Mouse (Mus musculus) retina, adult 2 months (tissue): ENCODE results near the gene Csnk1g2.

Experiments used
- DNase-seq: peaks from one replicate; pipeline ENCODE4 v3.0.0-alpha.2; 2012; ENCODE audit warnings: low read depth, low spot score

Gene Csnk1g2

DNA sequence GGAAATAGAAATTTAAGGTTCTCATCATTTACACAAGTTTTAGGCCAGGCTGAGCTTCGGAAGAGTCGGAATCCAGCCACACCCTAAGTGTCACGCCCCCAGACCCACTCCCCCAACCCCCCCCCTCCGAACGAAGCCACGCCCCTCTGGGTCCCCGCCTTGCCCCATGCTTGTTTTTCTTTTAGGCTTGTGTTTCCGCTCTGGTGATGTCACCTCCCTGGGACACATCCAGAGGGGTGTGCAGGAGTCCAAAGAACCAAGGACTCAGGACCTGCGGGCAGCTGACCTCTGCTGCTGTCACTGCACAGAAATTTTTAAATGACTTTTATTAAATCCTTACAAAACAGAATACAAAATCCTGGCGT lies 42.4 kb downstream of the Csnk1g2 start:
- no peak for DNase-seq

DNA sequence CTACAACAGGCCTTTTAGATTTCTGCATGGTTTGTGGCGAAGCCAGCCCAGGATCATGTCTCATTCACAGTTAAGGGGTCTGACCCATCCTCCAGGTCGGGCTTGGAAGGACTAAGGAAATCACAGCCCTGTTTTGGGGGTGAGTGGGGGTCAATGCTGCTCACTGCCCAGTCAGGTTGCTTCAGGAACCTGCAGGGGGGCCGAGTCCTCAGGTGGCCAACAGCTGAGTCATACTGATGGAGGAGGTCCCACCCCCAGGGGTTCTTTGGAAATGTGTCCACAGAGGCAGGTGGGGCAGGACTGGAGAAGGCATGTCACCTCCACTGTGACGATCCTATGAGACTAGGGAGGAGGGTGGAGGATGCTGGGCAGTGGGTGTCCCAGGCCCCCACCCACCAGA lies 42.8 kb downstream of the Csnk1g2 start:
- DNase-seq, result no peak

DNA sequence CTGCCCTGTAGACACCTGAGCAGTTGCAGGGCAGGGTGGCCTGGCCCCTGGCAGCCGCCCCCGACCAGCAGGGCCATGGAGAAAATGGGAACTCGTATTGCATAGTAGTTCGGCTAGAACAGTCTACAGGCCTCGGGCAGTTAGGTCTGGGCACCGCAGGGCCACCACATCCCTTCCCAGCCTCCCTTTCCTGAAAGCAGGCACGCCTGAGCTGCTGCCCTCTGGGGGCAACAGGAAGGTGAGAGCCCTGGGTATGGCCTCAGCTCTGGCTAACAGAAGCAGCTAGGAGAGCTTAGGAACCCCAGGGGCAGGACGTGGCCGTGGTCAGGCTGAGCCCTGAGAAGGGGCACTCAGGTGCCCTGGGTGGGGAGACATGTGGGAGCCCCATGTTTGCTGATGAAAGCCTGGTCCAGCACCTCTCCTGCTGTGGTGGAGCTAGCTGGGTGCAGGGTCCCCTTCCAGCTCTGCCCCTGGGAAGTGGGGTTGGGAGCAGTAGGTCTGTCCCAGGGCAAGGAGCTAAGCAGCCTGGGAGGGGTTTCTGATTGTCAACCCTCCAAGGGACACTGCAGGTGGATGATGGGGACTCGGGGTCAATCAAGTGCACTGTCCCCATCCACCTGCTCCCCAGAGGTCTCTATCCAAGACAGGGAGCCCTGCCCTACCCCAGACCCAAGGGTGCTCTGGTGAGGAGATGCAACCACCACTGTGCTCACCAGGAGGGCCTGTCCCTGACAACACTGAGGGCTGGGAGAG lies 43.5 kb downstream of the Csnk1g2 start:
- DNase-seq, result no peak

DNA sequence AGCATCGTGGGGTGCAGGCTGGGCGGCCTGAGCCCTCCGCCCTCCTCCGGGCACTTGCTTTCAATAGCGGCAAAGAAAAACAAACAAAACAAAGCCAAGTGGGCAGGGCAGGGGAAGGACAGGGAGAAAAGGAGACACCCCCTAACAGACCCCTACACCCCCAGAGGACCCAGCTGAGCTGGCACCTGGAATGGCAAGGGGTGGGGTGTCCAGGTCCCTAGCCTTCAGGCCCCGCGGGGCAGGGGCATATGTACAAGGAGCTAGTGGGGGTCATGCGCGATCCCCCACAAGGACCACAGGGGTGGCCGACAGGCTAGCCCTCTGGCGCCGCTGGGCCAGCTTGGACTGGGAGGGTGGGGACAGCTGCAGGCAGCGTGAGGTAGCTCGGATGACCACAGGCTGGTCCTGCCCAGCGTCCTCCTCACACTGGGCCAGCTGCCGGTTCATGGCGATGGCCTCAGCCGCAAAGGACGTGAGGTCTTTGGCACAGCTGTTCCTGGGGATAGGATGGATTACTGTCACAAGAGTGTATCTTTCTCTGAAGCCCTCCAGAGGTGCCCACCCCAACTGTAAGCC lies 44.3 kb downstream of the Csnk1g2 start:
- no peak for DNase-seq

DNA sequence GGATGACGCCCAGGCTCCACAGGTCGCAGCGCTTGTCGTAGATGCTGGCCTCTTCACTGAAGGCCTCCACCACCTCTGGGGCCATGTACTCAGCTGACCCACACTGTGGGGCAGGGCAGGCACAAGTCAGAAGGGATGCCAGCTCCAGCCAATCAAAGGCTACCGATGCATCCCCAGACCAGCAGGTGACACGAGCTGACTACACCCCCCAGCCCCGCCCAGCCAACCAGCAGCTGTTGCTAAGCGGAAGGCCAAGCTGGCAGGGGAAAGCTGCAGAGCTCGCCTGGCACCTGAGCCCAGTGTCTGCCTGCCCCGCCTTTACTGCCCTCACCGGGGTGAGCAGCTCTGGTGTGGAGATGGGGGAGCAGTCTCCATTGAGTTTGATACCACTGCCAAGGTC lies 46.0 kb downstream of the Csnk1g2 start:
- no peak for DNase-seq

DNA sequence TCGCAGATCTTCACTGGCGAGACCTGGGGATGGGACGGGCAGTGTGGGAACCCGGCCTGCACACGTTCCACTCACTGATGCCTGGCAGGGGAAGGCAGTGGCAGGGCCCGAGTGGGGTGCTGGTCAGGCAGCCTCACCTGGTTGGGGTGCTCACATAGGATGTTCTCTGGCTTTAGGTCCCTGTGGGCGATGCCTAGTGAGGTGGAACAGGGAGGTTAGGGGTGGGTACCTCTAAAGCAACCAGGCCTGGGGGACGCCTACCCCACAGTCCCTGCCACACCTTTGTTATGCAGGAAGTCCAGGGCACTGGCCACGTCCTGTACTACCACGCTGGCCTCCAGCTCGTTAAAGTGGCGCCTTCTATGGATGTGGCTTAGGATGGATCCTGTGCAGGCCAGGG lies 46.4 kb downstream of the Csnk1g2 start:
- DNase-seq, result no peak

DNA sequence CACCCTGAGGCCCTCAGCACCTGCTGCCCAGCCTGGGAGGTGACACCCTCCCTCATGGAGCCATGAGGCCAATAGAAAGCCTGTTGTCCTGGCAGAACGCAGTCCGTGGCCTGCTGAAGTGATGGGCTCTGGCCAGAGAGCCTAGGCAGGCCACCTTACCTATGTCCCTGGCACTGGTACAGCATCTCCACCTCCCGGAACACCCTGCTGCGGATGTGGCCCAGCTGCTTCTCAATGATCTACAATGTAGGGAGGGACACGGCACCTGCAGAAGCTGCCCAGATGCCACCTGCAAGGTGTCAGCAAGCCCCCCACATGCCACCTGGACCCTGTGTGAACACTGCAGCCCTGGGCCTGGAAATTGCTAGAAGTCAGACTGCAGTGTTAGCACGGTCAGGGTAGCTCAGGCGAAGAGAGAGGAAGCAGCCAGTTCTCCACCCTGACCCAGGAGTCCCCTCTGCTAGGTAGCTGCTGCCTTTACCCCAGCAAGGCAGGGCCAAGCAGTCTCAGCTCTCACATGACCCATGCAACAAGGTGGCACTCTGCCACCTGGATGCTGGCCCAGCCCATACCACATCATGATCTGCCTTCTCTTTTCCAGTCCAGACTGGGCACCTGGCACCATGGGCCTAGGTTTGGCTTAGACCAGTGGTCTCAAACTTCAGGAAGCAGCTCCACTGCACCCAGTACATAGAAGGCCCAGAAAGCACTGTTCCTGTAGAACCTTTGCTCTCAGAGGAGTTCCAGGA lies 47.3 kb downstream of the Csnk1g2 start:
- DNase-seq, result no peak

DNA sequence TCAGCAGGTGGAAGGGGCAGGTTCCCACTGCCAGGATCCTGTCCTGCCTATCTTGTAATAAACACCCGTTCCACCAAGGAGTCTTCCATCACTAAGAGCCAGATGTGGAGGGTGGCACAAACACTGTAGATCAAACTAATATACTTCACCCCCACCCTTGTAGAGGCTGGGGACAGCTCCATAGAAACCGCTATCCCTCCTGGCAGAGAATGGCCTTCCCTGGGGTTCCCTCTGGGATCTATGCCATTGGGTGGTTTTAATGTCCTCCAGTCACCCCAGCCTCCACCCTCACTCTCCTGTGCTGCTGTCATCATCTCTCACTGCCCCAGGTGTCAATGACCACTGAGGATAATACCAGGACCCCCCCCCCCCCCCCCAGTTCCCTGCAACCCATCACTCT lies 47.9 kb downstream of the Csnk1g2 start:
- no peak for DNase-seq

DNA sequence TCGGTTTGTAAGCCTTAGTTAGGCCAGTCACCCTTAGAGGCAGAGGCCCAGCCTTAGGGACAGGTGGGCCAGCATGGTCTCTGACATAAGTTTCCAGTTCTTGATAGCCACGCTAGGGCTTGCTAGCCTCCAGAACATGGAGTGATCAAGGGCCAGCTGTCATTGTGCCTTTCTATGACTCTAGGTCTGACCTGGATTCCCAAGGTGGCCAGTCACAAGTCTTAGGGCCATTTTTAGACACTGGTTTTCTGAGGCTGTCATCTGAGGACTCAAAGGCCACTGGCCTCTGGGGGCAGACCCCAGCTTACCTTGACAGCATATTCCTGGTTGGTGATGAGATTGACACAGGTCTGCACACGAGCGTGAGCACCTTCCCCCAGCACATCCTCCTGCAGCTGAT lies 48.6 kb downstream of the Csnk1g2 start:
- no peak for DNase-seq

DNA sequence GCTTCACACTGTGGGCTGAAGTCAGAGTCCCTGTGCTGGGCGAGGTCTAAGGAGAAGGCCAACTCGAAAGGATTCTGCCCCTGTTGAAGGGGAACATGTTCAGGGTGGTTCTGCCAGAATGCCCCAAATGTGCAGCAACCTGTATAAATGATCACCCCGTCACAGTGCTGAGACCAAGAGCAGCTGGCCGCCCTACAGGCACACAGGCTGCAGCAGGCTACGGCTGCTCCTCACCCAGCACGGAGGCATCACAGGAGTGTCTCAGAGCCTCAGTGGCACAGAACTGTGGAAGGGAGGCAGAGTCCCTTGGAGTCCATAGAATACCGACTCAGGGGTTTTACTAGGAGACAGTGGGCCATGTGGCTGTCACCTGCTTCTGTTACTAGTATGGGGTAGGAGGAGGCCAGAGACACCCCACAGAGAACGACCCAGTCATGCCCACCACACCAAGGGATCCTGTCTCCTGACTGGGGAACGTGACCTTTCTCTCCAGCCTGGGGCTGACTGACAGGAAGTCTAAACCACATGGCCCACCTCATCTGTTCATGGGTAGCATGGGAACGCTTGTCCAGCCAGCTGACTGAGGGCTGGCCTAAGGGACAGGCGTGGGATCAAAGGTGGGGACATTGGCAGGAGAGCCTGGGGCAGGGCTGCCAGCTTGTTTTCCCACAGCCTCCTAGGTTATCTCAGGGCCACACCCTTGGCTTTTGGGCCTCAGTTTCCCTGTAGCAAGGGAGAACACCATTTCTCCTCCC lies 49.5 kb downstream of the Csnk1g2 start:
- DNase-seq, result no peak

DNA sequence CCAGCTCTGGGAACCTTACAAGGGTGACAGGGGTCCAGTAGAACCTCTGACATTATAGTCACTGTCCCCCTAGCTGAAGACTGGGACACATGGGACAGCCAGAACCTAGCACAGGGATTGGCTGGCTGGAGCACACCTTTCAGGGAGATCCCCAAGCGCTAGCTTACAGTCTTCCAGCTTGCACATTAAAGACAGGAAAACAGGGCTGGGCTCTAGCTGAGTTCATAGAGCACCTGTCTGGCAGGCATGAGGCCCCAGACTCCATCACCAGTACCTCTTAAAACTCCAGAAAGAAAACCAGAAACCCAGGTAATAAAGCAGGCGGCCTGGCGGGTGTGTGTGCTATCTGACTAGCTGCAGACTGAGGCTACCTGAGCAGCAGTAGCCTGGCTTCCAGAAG lies 51.1 kb downstream of the Csnk1g2 start:
- DNase-seq, result no peak

DNA sequence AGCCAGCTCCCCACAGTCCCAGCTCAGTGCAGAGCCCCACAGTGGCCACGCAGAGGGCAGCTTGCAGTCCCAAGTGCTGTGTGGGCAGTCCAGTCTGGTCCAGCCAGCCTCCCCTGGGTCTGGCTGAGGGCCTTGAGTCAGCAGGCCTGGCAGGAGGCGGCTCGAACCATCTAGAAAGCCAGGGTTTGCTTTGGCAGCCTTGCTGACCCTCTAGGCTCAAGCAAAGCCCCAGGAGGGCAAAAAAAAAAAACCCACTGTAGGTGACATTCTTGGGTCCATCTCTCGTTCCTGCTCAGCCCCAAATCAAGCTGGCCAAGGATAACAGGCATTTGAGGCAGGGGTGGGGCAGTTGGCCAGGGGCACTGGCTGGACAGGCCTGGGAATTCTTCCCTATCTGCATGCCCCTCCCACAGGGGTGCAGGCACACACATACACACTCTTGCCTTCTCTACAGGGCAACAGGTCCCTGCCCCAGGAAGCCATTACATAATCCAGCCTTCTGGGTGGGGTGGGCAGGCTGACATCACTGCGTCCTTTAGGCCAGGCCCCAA lies 51.6 kb downstream of the Csnk1g2 start:
- DNase-seq, result no peak

DNA sequence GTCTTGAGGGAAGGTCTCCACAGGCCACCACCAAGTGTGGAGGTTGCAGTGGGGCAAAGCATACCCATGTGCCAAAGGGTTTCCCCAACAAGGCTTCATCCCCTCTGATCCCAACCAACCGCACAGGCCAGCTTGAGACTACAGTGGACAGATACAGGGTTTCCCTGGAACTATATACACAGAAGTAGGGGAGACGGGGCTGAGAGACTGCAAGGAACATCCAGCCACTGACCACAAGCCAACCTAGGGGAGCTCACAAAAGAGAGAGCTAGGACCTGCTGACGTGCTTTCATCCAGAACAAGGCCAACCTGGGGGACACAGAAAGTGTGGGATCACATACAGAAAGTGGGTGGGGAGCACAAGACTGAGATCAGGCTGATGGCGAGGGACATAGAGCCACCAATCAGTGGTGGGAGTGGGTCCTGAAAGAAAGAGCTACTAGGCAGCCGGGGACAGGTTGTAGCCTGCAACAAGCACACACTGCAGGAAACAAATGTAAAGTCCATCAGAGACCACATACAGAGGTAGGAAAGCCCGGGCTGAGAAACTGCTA lies 52.3 kb downstream of the Csnk1g2 start:
- no peak for DNase-seq

DNA sequence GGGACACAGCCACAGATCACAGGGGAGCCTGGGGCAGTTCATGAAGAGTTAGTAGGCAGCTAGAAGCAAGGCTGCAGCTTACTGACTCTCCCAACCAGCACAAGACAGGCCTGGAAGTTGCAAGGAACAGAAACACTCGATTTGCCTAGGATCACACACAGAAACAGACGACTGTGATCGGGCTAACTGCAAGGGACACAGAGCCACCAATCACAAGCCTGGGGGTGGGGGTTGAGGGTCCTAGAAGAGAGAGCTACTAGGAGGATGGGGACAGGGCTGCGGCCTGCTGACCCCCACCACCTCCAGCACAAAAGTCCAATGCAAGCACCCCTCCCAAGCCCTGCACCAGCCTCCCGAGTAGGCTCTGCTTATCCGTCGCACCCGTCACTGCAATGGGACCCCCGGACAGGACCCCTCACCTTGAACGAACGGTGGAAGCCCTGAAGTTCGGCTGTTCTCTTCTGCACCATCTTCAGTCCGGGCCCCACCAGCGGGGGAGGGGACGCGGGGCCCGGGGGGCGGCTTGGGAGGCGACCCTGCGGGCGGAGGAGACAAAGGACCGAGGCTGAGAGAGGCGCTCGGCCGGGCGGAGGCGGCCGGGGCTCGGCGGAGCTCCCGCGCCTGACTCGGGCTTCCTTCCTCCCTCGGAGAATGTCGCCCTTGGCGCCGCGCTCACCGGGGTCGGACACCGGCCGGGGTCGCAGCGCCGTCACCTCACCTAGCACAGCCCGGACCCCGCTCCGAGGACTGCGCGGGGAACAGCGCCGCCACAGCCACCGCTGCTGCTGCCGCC lies 53.0 kb downstream of the Csnk1g2 start:
- no peak for DNase-seq

DNA sequence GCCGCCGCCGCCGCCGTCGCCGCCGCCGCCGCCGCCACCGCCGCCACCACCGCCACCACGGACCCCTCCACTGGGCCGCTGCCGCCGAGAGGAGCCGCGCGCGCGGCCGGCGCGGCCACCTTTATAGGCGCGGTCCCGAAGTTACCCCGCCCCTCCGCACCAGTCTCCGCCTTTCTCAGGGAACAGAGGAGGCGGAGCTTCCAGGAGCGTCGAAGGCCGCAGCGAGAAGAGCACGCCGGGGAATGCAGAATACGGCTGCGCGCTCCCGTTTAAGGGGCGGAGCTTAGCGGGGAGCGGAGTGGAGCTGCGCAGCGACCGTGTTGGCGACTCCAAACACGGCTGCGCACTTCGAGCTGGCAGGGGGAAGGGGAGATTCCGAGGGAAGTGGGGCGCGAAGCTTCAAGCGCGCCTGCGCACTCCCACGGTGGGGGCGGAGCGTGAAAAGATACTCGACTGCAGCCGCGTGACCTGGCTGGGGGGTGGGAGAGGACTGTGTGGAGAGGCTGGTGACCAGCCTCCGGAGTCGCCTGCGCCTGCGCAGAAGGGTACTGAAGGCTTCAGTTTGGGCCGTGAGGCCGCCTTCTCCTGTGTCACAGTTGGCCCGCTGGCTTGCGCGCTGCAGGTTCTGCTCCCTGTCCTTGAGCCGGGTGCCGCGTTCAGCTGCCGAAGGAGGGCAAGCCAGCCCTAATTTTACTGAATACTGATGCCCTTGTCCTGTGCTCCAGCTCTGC lies 53.7 kb downstream of the Csnk1g2 start:
- DNase-seq, result peak; percentile 98

DNA sequence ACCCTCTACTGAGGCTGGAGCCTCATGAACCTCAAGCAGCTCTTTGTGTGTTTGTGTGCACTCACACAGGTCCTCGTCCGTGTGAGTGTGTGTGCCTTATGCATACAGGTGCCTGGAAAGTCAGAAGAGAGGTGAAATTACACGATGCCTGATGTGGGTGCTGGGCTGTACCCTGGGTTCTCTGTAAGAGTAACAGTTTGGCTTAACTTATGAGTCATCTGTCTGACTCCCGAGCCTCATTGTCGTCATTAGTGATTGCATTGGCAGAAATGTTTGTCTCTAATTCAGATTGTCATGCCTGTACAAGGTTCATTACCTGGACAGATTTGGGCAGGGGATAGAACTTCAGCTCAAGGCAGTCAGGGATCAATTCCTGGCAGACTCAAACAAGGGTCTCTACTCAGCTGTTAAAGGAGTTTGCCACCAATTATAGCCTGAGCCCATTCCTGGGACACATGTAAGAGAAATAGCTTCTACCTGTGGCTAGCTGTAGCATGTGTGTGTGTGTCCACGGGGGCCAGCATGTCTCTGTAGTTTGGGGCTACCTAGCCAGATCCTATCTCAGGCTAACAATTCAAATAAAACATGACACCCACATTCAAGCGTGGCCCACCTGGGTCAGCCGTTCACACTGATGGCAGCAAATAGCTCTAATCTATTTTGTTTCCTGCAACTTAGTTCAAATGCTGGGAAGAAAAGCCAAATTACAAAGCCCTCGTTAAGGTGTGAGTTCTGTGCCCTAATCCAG lies 54.7 kb downstream of the Csnk1g2 start:
- DNase-seq, result no peak

DNA sequence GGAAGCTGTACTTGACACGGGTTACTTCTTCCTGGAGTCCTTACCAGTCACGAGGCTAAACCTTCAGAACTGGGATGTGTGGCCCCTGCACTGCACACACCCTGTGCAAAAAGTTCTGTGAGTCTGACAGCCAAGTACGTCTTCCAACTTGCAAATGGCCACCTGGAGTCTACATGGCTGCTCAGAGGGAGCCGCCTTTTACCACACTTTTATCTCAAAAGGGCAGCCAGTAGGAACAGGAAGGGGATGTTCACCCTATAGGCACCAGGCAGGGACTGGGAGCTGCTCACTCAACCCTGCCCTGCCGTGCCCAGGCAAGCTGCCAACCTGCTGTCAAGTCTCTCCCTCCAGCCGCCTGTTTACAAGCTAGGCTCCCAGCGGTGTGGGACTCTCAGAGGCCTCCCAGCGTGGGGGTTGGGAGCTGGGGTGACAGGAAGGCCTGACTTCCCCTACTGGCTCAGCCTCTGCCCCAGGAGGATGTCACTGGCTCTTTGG lies 55.4 kb downstream of the Csnk1g2 start, which contains the start of gene Mknk2:
Mknk2 (minus strand) TSS at position 171 of the 495 bp plus-strand sequence.
- no peak for DNase-seq

DNA sequence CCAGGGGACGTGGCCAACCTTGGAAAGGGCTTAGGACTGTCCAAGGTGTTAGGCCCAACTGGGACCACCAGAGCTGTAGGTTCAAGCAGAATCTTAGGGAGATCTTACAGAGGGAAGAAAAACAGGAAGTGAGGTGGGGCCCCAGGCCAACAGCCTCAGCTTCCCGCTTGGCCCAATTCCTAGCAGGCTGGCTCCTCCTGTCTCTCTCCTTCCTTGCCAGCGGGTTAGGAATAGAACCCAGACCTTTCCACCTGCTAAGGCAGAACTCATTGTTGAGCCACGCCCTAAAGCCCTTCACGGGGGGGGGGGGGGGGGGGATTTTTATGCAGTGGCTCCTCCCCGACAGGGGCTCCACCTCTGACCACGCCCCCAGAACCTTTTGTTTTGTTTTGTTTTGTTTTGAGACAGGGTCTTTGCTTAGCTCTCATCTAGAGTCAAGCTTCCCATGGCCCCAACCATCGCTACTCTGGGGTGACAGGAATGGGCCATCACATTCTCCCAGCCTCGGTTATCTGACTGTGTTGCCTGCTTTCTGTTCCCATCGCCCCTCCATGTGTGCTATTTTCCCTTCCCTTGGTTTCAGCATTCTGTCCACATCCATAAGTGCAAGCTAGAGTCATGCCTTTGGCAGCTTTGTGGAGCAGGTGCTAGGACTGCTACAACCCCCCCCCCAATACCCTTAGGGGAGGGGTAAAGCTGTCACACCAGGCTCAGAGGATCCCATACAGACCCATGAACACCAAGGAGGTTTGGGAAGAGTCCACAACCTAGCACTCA lies 56.2 kb downstream of the Csnk1g2 start:
- no peak for DNase-seq
